Mouse (Mus musculus) brown adipose tissue, adult 24 weeks (tissue): ENCODE measurements around the gene Zfp644. TPM values are rescaled to one million over a fixed set of nuclear protein-coding genes. Genes with fewer than 3 reads are reported as not detected.

Experiments
- H3K27ac ChIP-seq: fragments of 200-500 bp; replicated peaks from 2 replicates; pipeline ENCODE4 v1.5.1; 2012; ENCODE audit warnings: low read depth, mild to moderate bottlenecking, low read length
- H3K4me1 ChIP-seq: fragments of 200-500 bp; 2 replicates; pipeline ENCODE4 v1.6.1; 2012; ENCODE audit warnings: low read length, mixed read lengths; ENCODE audit not compliant: control insufficient read depth, insufficient read depth, insufficient read length
- H3K4me3 ChIP-seq: fragments of 200-500 bp; 2 replicates; pipeline ENCODE4 v1.5.1; 2012; ENCODE audit warnings: low read depth, mild to moderate bottlenecking, low read length, moderate library complexity; ENCODE audit not compliant: insufficient read depth
- polyA plus RNA-seq: library from polyadenylated mRNA; stranded (reverse); fragments of >200 nt; gene quantifications from 2 replicates; pipeline ENCODE4 v1.2.4, GENCODE M21; 2012; ENCODE audit not compliant: missing spikeins, insufficient read depth, insufficient read length

Zfp644 gene
- polyA plus RNA-seq, 1 experiment: 17.4 TPM

- Histone ChIP-seq H3K4me1 (no peaks in the 10 kb centered on the region), H3K27ac (no peak overlapping the region), H3K4me3 (no peak overlapping the region)
Observed at GRCm38 (mm10) chr5:106589670-106590069, 107.4 kb downstream of the Zfp644 start.

DNA sequence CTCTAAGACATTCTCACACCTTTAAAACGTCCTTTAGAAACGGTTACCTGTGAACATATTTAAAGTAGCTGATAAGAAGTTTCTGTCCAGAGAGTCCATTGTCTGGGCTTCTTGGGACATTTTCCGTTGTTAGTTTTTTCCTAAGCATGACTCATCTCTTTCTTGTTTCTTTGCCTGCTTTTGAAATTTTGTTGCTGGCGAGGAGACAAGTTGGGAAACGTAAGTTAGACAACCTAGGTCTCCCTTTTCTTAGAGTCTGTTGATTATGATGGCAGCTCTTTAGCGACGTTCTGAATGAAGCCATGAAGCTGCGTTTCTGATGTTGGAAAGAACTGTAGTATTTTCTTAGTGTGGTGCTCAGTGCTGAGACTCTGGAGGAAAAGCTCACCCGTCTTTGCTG is 108.1 kb downstream of the Zfp644 start:
- Histone ChIP-seq H3K4me3 (no peak overlapping the region), H3K27ac (no peak overlapping the region), H3K4me1 (no peaks in the 10 kb centered on the region)

DNA sequence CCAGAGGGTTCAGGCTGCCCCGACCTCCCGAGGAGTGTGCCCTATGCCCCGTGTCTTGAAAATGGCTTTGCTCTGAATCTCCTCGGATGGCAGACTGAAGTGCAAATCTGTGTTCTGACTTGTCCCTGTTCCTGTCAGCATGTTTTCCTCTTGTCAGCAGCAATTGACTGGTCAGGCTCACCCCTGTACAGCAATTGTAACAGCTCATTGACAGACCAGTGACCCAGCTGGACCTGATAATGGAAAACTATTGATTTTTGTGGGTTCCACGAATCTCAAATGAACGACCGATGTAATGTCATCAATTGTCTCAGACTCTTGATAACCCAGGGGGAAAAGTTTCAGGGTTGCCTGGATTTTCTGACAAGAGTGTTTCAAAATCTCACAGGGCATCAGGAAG is 116.1 kb downstream of the Zfp644 start:
- H3K4me1 ChIP-seq: no peaks in the 10 kb centered on the region
- H3K27ac ChIP-seq: no peak overlapping the region
- no peak overlapping the region for H3K4me3 ChIP-seq

DNA sequence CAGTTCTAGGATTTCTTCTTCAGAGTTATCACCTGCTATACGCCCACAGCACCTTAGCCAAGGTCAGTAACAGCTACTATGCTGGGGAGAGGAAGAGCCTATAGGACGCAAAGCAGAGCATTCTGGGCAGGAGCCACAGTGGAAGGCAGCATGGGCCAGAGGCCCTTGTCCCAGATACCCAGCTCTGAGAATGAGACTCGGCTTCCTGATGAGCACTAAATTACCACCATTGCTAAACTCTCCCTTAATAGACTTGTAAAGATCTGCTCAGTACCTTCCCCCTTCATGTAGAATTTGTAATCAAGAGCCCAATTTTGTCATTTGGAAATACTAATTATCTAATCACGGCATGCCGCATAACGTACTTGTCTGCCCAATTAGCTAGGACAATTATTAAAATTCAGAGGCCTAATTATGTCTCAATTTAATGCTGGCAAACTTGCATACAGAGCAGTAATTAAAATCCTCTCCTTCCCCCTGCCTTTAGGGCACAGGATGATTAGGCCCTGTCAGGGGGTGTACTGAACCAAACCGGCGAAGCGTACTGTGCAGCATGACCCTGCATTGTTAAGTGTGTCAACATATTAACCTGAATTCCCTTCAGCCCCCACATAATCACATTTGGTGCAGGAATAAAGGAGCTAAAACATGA is 119.7 kb downstream of the Zfp644 start:
- no peak overlapping the region for H3K27ac ChIP-seq
- H3K4me1 ChIP-seq: no peaks in the 10 kb centered on the region
- no peak overlapping the region for H3K4me3 ChIP-seq

DNA sequence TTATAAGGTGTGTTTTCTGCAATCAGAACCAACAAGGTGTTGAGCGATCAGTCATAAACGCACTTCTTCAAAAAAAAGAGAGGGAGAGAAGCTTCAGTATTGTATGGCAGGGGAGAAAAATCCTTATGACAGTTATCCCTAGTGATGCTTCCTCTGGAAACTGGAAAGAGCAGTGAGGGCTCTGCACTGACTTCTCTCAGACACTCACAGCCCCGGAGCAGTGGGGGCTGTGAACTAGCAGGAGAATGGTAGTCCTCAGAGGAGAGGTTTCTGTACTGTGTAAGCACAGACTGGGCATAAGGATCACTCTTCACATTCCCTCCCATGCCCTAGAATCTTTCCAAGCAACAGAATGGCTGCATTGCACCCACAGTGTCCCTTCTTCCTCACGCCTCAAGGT is 122.0 kb downstream of the Zfp644 start:
- Histone ChIP-seq H3K4me1 (no peaks in the 10 kb centered on the region), H3K4me3 (no peak overlapping the region), H3K27ac (no peak overlapping the region)

GRCm38 (mm10) chr5:106574560-106574946 is 122.5 kb downstream of the Zfp644 start:
- H3K4me3 ChIP-seq: peak overlapping the region; percentile 62
- H3K27ac ChIP-seq: no peak overlapping the region

DNA sequence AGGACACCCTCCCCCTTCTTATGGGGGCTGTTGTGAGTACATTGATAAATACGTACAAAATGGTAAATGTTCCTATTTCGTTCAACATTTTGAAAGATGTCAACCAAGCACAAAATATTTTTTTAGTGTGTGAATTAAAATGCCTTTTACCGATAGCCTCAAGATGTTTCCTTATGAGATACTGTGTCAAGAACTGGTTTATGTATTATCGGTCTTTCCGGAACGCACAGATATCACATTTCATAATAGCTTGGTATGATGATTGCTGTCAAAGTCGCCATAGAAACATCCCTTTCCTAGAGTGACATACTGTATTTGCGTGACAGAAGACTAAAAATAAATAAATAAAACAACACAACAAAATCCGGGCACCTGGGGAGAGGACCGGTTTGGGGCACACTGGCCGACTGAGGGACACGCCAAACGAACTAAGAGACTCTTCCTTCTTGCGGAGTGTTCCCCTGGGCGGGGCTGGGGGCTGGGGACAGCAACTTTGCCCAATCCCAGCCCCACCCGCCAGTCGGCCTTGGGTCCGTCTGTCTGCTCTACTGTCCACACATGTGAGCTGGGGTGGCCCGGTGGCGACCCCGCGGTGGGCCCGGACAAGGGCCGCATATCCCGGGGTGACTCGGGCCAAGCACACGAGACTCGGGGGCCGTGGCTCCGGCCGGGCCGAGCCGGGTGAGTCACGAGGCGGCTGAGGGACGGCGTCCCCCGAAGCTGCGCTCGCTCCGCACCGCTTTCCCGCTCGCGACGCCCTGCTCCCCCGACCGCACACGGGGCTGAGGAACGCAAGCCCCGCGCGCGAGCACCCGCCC is 123.1 kb downstream of the Zfp644 start:
- H3K27ac ChIP-seq: no peak overlapping the region
- H3K4me1 ChIP-seq: no peaks in the 10 kb centered on the region
- H3K4me3 ChIP-seq: peak overlapping the region; percentile 62

More at GRCm38 (mm10) chr5:106574560-106574946, 122.5 kb downstream of the Zfp644 start:
- H3K4me1 ChIP-seq: no peaks in the 10 kb centered on the region

Other genes with a start within 250 kb of the Zfp644 start
- not detected in 2 replicates for gene Barhl2, start 239.1 kb downstream of the Zfp644 start, polyA plus RNA-seq
- gene Gm17304, start 88.2 kb downstream of the Zfp644 start, polyA plus RNA-seq: not detected in 2 replicates
- gene Hfm1, start 229.0 kb upstream of the Zfp644 start, polyA plus RNA-seq: not detected in 2 replicates